Mouse (Mus musculus) midbrain, embryonic 15.5 days (tissue): ENCODE data around the gene Gna11. TPM values are rescaled to one million over a fixed set of nuclear protein-coding genes. Genes with fewer than 3 reads are reported as not detected.

ENCODE experiments used
- ATAC-seq: fragments of 200-750 bp; cut with Nextera tagmentation; replicated peaks from 2 replicates; pipeline ENCODE4 v1.8.0; 2017; ENCODE audit warnings: moderate TSS enrichment
- H3K27ac ChIP-seq: fragments of 300-500 bp; sonication (generic); 2 replicates; pipeline ENCODE4 v1.5.1; 2015; ENCODE audit warnings: mild to moderate bottlenecking, inconsistent platforms
- H3K27me3 ChIP-seq: fragments of 300-500 bp; sonication (generic); replicated peaks from 2 replicates; pipeline ENCODE4 v1.6.1; 2015; ENCODE audit warnings: inconsistent platforms
- H3K36me3 ChIP-seq: fragments of 300-500 bp; sonication (generic); replicated peaks from 2 replicates; pipeline ENCODE4 v1.6.1; 2015; ENCODE audit warnings: inconsistent platforms
- H3K4me1 ChIP-seq: fragments of 300-500 bp; sonication (generic); 2 replicates; pipeline ENCODE4 v1.6.1; 2015; ENCODE audit warnings: inconsistent platforms
- H3K4me2 ChIP-seq: fragments of 300-500 bp; sonication (generic); 2 replicates; pipeline ENCODE4 v1.6.1; 2015; ENCODE audit warnings: inconsistent platforms, mild to moderate bottlenecking, moderate library complexity
- H3K4me3 ChIP-seq: fragments of 300-500 bp; sonication (generic); 2 replicates; pipeline ENCODE4 v1.5.1; 2015; ENCODE audit warnings: mild to moderate bottlenecking, inconsistent platforms
- H3K9ac ChIP-seq: fragments of 300-500 bp; sonication (generic); 2 replicates; pipeline ENCODE4 v1.6.1; 2015; ENCODE audit warnings: mild to moderate bottlenecking, inconsistent platforms
- H3K9me3 ChIP-seq: fragments of 300-500 bp; sonication (generic); 2 replicates; pipeline ENCODE4 v1.6.1; 2016; ENCODE audit warnings: inconsistent platforms
- WGBS: fragments of 180-500 bp; shearing (Covaris S2); methylation state at CpG from one replicate; pipeline ENCODE4 v1.1.7; 2015; ENCODE audit warnings: mixed read lengths; 5-methylcytosine and 5-hydroxymethylcytosine counted together
- polyA plus RNA-seq: library from polyadenylated mRNA; unstranded; fragments of >200 nt; fragmentation: Nextera tagmentation; extraction: Ambion mirVana; gene quantifications from 2 replicates; pipeline ENCODE4 v1.2.1, GENCODE M21; 2015

Gna11 gene
- polyA plus RNA-seq, 1 experiment from 2014 or later, result 100 TPM

DNA sequence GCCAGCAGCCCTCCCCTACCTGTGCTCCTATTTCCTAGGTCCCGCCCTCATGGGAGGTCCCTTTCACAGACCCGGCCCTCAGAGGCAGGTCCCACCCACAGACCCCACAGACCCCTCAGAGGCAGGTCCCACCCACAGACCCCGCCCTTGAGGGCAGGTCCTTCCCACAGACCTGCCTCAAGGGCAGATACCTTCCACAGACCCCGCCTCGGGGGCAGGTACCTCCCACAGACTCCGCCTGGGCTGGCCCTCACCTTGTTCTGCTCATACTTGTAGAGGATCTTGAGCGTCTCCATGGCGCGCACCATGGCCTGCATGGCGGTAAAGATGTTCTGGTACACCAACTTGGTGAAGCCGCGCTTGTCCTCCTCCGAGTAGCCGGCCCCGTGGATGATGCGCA lies 10.2 kb downstream of the Gna11 start:
- Histone ChIP-seq H3K27ac (no peak overlapping the region), H3K27me3 (no peaks in the 10 kb centered on the region), H3K4me2 (no peak overlapping the region), H3K4me3 (no peak overlapping the region), H3K9me3 (no peaks in the 10 kb centered on the region), H3K9ac (no peak overlapping the region), H3K36me3 (peaks cover 14% of the 10 kb centered on the region; the same call in 1 of the 2 replicates), H3K4me1 (no peaks in the 10 kb centered on the region)
- WGBS, result 71% methylated on average over 16 of the region's 16 CpGs
- ATAC-seq, result no peak

DNA sequence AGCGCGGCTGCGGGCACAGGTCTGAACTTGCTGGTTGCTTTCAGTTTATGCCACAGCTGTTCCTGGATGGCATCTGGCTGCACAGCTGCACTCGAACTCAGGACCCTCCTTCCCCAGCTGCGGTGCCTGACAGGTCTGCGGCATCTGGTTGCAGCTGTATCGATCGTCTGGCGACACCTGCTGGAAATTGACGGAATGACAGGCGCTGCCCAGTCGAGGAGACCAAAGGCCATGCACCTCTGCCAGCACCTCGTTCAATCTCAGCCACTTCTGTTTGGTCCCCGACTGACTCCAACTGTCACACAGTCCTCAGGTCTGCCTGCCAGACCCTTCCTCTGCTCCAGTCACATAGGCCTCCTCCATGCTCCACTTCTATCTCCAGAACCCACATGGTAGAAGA lies 18.2 kb downstream of the Gna11 start:
- H3K4me3 ChIP-seq, result no peak overlapping the region
- no peak for ATAC-seq

DNA sequence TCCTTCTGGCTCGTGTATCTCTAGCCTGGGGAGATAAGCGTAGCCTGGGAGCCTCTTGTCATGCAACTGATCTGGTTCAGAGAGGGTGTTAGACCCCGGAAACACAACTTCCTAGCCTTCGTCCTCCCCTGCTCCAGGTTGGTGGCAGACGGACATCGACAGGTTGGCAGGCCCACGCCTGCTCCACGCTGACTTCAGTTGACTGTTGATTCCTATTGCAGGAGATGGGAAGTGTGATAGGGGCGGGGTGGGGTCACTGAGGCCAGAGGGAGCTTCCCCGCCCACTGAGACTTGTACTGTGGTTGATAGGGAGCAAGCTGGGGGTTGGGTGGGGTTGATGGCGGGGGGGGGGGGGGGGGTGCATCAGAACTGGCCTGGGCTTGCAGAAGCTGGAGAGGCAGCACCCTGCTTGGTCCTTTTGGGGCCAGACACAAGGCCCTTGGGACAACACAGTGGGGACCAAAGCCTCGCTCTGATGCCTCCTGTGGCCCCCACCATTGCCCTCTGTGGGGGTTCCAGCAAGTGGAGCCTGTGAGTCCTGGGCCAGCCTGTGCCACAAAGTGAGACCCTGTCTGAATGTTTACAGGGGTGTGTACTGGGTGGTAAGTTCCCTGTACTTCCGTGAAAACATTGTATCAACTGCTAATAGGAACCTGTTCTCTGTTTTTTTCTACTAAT lies 19.8 kb downstream of the Gna11 start:
- ATAC-seq, result no peak
- H3K4me2 ChIP-seq, result no peak overlapping the region
- H3K4me1 ChIP-seq, result no peaks in the 10 kb centered on the region
- H3K27me3 ChIP-seq, result no peaks in the 10 kb centered on the region
- no peak overlapping the region for H3K4me3 ChIP-seq
- WGBS, result 70% methylated on average over 13 of the region's 13 CpGs
- no peak overlapping the region for H3K27ac ChIP-seq
- peaks cover 9% of the 10 kb centered on the region; the same call in 1 of the 2 replicates for H3K36me3 ChIP-seq
- no peaks in the 10 kb centered on the region for H3K9me3 ChIP-seq
- H3K9ac ChIP-seq, result no peak overlapping the region

More for the DNA sequence above, 18.2 kb downstream of the Gna11 start:
- Histone ChIP-seq H3K9me3 (no peaks in the 10 kb centered on the region), H3K4me2 (no peak overlapping the region), H3K9ac (no peak overlapping the region), H3K27me3 (no peaks in the 10 kb centered on the region), H3K27ac (no peak overlapping the region), H3K4me1 (no peaks in the 10 kb centered on the region), H3K36me3 (peaks cover 11% of the 10 kb centered on the region; the same call in 1 of the 2 replicates)
- 16% methylated on average over 14 of the region's 14 CpGs for WGBS

DNA sequence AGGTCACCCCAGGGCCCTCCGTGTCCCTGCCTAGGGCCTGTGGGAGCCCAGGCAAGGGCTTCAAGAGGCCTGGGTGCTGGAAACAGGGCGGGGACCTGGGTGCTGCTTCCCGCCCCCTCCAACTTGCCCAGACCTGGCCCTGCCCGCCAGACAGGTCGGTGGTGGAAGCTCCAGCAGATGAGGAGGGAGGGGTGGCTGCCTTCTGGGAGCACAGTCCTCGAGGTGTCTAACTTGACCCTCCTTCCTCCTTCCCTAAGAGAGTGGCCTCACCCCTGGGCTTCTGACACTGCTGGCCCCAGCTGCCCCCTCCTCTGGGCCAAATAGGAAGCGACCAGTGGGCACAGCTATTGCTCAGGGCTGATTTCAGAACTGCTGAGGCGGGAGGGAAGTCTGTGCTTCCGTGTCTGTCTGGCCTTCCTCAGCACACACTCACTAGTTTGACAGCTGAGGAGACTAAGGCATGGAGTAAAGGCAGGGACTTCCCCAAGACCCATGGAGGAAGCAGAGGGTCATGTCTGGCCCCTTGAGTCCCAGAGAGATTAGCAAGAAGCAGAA lies 20.9 kb downstream of the Gna11 start, which contains the start of gene Gna15:
Gene Gna15 (minus strand): TSS at position 175 of the 555 bp plus-strand sequence.
- Histone ChIP-seq H3K4me2 (no peak within 1 kb of the TSS), H3K9me3 (no peaks in the 10 kb centered on the region), H3K27me3 (no peaks in the 10 kb centered on the region), H3K4me3 (no peak within 1 kb of the TSS), H3K27ac (no peak within 1 kb of the TSS), H3K36me3 (no peaks in the 10 kb centered on the region; the same call in 1 of the 2 replicates), H3K4me1 (no peaks in the 10 kb centered on the region), H3K9ac (no peak within 1 kb of the TSS)
- no peak for ATAC-seq
- 27% methylated on average over 9 of the region's 9 CpGs for WGBS

DNA sequence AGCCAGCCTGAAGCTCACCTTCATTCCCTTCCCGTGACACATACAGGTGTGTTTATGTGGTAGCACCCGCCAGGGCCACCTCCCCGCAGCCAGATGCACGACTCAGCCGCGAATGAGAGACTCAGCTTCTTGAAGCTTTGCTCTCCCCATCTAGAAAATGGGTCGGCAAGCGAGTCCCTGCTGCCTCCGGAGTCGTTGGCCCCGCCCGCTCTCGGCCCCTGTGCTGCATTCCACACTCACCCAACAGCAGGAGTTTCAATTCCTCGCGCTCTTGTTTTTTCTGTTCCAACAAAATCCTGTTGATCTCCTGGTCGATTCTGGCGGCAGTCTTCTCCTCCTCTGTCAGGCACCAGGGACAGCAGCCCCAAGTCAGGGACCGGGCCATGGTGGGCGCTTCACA lies 21.4 kb downstream of the Gna11 start:
- Histone ChIP-seq H3K4me1 (no peaks in the 10 kb centered on the region), H3K36me3 (no peaks in the 10 kb centered on the region), H3K27ac (no peak overlapping the region), H3K4me3 (no peak overlapping the region), H3K4me2 (no peak overlapping the region), H3K9ac (no peak overlapping the region), H3K27me3 (no peaks in the 10 kb centered on the region), H3K9me3 (no peaks in the 10 kb centered on the region)
- no peak for ATAC-seq
- WGBS, result 24% methylated on average over 19 of the region's 19 CpGs

DNA sequence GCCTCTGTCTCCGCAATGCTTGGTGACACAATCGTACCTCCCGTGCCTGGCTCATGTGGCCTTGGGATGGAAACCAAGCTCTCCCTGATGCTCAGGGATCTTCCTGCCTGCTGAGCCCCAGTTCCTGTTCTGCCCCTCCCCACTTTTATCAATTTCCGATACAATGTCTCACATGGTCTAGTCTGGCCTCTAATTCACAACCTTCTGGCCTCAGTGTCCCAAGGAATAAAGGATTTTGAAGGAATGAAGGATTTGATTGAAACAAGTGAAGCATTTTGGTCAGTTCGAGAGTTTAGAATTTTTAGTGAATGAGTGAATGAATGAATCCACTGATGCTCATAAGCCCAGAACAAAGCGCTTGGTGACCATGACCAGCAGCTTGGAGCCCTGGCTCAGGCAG lies 21.8 kb downstream of the Gna11 start:
- H3K27ac ChIP-seq, result no peak overlapping the region
- no peak overlapping the region for H3K4me2 ChIP-seq
- 71% methylated on average over 6 of the region's 6 CpGs for WGBS
- no peaks in the 10 kb centered on the region for H3K4me1 ChIP-seq
- no peak overlapping the region for H3K9ac ChIP-seq
- H3K36me3 ChIP-seq, result no peaks in the 10 kb centered on the region
- ATAC-seq, result no peak
- H3K4me3 ChIP-seq, result no peak overlapping the region
- H3K27me3 ChIP-seq, result no peaks in the 10 kb centered on the region
- no peaks in the 10 kb centered on the region for H3K9me3 ChIP-seq

DNA sequence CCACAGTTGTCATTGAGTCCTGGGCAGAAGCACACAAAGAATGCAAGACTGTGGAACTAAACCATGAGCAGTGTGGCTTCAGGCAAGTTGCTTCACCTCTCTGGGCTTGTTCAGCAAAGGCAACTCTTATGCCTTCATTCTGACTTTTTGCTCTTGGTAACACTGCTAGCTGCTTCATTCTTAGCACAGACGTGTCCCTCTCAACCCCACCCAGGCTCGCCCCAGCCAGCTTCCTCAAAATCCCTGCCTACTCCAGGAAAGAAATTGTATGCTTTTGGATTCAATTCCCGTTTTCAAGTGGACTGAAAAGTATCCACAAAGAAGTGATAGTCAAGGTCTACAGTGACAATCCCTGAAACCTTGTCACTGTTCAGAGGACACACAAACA lies 25.0 kb downstream of the Gna11 start:
- Histone ChIP-seq H3K36me3 (no peaks in the 10 kb centered on the region), H3K4me1 (no peaks in the 10 kb centered on the region), H3K27ac (no peak overlapping the region), H3K4me3 (no peak overlapping the region), H3K9me3 (no peaks in the 10 kb centered on the region), H3K9ac (no peak overlapping the region), H3K27me3 (0 out of 2 replicates have a peak, but pooled peaks cover 4% of the 10 kb centered on the region), H3K4me2 (no peak overlapping the region)
- WGBS, result 70% methylated on average over 3 of the region's 3 CpGs
- no peak for ATAC-seq

DNA sequence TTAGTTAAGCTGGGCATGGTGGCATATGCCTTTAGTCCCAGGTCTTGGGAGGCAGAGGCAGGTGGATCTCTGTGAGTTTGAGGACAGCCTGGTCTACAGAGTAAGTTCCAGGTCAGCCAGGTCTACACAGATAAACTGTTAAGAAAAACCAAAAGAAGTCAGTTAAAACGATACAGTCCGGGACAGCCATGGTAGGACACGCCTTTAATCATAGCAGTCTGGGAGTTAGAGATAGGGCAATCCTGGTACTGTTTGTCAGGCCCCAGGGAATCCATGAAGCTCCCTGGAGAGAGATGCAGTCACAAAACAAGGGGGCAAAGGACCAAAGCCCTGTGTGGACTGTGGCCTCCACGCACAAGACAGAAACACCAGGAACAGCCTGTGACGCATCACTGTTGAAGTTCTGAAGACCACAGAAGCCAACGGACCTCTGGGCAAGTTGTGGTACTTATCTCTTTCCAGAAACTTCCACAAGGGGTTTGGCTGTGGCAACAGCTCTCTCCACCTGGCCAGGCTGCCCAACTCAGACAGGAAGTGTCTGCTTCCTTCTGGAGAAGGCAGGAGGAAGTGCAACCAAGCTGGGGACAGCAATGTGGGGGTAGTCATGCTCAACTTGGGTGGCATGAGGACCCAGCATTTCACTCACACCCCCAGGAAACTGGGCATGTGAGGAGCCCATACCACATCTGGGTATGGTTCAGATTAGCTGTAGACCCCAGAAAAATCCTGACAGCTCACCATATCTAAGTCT lies 25.6 kb downstream of the Gna11 start:
- no peak for ATAC-seq
- WGBS, result 91% methylated on average over 6 of the region's 6 CpGs
- H3K36me3 ChIP-seq, result no peaks in the 10 kb centered on the region
- no peaks in the 10 kb centered on the region for H3K9me3 ChIP-seq
- H3K4me1 ChIP-seq, result no peaks in the 10 kb centered on the region
- no peak overlapping the region for H3K27ac ChIP-seq
- H3K4me2 ChIP-seq, result no peak overlapping the region
- no peak overlapping the region for H3K4me3 ChIP-seq
- H3K27me3 ChIP-seq, result 0 out of 2 replicates have a peak, but pooled peaks cover 4% of the 10 kb centered on the region
- H3K9ac ChIP-seq, result no peak overlapping the region

DNA sequence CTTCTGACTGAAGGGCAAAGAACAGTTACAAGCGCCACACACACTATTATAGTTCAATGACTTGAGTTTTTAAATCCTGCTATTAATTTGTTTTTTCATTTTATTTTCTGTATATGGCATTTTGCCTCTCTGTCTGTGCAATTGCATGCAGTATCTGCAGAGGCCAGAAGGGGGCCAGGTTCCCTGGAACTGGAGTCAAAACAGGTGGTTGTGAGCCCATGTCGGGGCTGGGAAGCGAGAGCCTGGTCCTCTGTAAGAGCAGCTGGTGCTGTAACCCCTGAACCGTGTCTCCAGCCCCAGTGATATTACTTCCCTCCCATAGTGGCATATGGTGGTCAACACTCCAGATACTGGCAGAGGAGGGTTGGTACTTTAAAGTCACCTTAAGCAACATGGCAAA lies 26.4 kb downstream of the Gna11 start:
- Histone ChIP-seq H3K4me3 (no peak overlapping the region), H3K4me1 (no peaks in the 10 kb centered on the region), H3K9me3 (no peaks in the 10 kb centered on the region), H3K4me2 (no peak overlapping the region), H3K9ac (no peak overlapping the region), H3K36me3 (no peaks in the 10 kb centered on the region), H3K27me3 (0 out of 2 replicates have a peak, but pooled peaks cover 4% of the 10 kb centered on the region), H3K27ac (no peak overlapping the region)
- WGBS, result 15% methylated on average over 4 of the region's 4 CpGs
- ATAC-seq, result no peak

DNA sequence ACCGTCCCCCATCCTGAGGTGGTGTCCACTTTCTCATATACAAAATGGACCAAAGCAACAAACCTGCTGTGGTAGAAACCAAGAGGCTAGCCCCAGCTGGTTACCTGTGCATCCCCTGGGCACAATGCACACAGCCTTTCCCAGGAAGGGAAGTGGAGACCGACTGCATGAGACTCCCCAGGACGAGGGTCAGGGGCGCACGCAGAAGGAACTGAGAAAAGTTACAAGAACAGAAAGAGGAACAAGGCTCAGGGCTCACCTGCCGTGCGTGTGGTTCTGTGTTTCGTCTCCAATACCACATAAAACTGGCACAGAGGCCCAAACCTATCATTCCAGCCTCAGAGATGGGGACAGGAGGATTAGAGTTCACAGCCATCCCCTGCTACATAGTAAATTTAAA lies 27.8 kb downstream of the Gna11 start:
- H3K27ac ChIP-seq, result no peak overlapping the region
- H3K4me1 ChIP-seq, result no peaks in the 10 kb centered on the region
- WGBS, result 77% methylated on average over 8 of the region's 8 CpGs
- H3K36me3 ChIP-seq, result no peaks in the 10 kb centered on the region
- H3K9ac ChIP-seq, result no peak overlapping the region
- H3K4me2 ChIP-seq, result no peak overlapping the region
- H3K9me3 ChIP-seq, result no peaks in the 10 kb centered on the region
- H3K27me3 ChIP-seq, result peaks cover 4% of the 10 kb centered on the region; the same call in 1 of the 2 replicates
- no peak for ATAC-seq
- no peak overlapping the region for H3K4me3 ChIP-seq

DNA sequence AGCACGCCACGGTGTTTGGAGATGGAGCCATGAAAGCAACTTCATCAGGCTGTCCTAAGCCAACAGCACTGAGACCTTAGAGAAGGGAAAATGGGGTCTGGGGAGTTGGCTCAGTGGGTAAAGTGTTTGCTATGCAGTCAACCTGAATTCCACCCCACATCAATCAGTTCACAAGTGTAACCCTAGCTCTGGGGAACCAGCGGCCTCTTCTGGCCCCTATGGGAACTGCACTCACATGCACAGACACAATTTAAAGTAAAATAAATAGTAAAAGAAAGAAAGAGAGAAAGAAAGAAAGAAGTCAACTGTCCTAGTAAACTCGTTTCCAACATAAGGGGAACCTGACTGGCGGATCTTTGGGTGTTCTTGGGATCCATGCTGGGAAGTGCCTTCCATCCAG lies 31.2 kb downstream of the Gna11 start:
- no peak for ATAC-seq
- Histone ChIP-seq H3K9me3 (no peaks in the 10 kb centered on the region), H3K27ac (no peak overlapping the region), H3K4me1 (no peaks in the 10 kb centered on the region), H3K27me3 (peaks cover 4% of the 10 kb centered on the region; the same call in 1 of the 2 replicates), H3K36me3 (no peaks in the 10 kb centered on the region), H3K4me3 (no peak overlapping the region), H3K4me2 (no peak overlapping the region), H3K9ac (no peak overlapping the region)
- WGBS, result 86% methylated on average over 5 of the region's 5 CpGs

DNA sequence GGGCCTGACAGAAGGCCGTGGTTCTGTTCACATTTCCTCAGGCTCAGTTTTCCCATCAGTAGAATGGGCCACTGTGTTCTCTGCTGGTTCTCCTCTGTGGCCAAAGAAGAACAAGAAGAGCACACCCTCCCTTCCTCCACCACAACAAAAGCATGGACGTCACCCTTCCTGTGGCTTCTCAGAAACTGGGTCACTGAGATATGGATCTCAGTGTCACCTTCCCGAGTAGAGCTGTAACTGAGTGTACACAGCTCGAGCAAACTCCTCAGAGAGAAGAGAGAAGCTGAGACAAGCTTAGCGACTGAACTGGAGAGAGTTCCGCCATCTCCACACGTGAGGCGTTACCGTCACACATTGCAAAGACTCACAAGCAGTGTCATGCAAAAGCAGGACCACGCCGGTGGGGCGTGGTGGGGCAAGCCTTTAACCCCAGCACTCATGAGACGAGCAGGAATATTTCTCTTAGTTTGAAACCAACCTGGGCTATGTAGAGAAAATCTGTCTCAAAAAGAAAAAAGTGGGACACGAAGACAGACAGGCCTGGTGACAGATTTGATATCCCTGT lies 34.7 kb downstream of the Gna11 start:
- 80% methylated on average over 14 of the region's 14 CpGs for WGBS
- no peaks in the 10 kb centered on the region for H3K9me3 ChIP-seq
- H3K4me1 ChIP-seq, result no peaks in the 10 kb centered on the region
- H3K36me3 ChIP-seq, result no peaks in the 10 kb centered on the region
- no peak for ATAC-seq
- H3K27ac ChIP-seq, result no peak overlapping the region
- no peak overlapping the region for H3K9ac ChIP-seq
- no peak overlapping the region for H3K4me2 ChIP-seq
- H3K4me3 ChIP-seq, result no peak overlapping the region
- no peaks in the 10 kb centered on the region; the same call in 1 of the 2 replicates for H3K27me3 ChIP-seq
